Mouse (Mus musculus) 3134 (cell line): Measurements from ENCODE around the gene Senp2.

ENCODE experiments used
- DNase-seq: peaks from one replicate; pipeline ENCODE4 v3.0.0-alpha.2; 2011; ENCODE audit warnings: low spot score; ENCODE audit not compliant: insufficient read length; ENCODE audit errors: extremely low read depth

Gene Senp2

GRCm38 (mm10) chr16:22091255-22091783 lies 82.0 kb downstream of the Senp2 start:
- DNase-seq: no peak

- DNase-seq: no peak
Measured at GRCm38 (mm10) chr16:22095751-22096150, 86.5 kb downstream of the Senp2 start.

GRCm38 (mm10) chr16:22097659-22098058 lies 88.4 kb downstream of the Senp2 start:
- DNase-seq: no peak
